Mouse (Mus musculus) hindbrain, postnatal 0 days (tissue): ENCODE results near the gene Lin7b. TPM values are rescaled to one million over a fixed set of nuclear protein-coding genes. Genes with fewer than 3 reads are reported as not detected.
"Not testable (repeated sequence)": the region's sequence is repeated elsewhere in the genome, so short reads cannot be mapped to it uniquely, and the experiment has no call there.

ENCODE experiments used
- ATAC-seq: fragments of 200-750 bp; cut with Nextera tagmentation; 2 replicates; pipeline ENCODE4 v1.8.0; 2017; ENCODE audit warnings: mild to moderate bottlenecking, moderate TSS enrichment, moderate library complexity
- DNase-seq: peaks from one replicate; pipeline ENCODE4 v3.0.0-alpha.2; 2015; ENCODE audit warnings: low spot score
- H3K27ac ChIP-seq: fragments of 300-500 bp; sonication (generic); 2 replicates; pipeline ENCODE4 v1.5.1; 2014; ENCODE audit warnings: mild to moderate bottlenecking
- H3K27me3 ChIP-seq: fragments of 300-500 bp; sonication (generic); 2 replicates; pipeline ENCODE4 v1.6.1; 2014; ENCODE audit warnings: low read length, mixed read lengths; ENCODE audit not compliant: insufficient read depth
- H3K36me3 ChIP-seq: fragments of 300-500 bp; sonication (generic); 2 replicates; pipeline ENCODE4 v1.6.1; 2014; ENCODE audit warnings: low read length, mixed read lengths; ENCODE audit not compliant: insufficient read depth
- H3K4me1 ChIP-seq: fragments of 300-500 bp; sonication (generic); 2 replicates; pipeline ENCODE4 v1.6.1; 2014; ENCODE audit warnings: antibody characterized with exemption, low read length, mixed read lengths; ENCODE audit not compliant: insufficient read depth
- H3K4me2 ChIP-seq: fragments of 300-500 bp; sonication (generic); 2 replicates; pipeline ENCODE4 v1.6.1; 2014; ENCODE audit warnings: low read depth, mild to moderate bottlenecking, low read length, moderate library complexity, mixed read lengths
- H3K4me3 ChIP-seq: fragments of 300-500 bp; sonication (generic); 2 replicates; pipeline ENCODE4 v1.5.1; 2014; ENCODE audit warnings: low read length
- H3K9ac ChIP-seq: fragments of 300-500 bp; sonication (generic); replicated peaks from 2 replicates; pipeline ENCODE4 v1.6.1; 2014; ENCODE audit warnings: mild to moderate bottlenecking, low read length, moderate library complexity, mixed read lengths
- H3K9me3 ChIP-seq: fragments of 300-500 bp; sonication (generic); 2 replicates; pipeline ENCODE4 v1.6.1; 2016; ENCODE audit warnings: low read length, mixed read lengths
- CTCF ChIP-seq: IDR thresholded peaks from 2 replicates; pipeline ENCODE4 v1.5.1; 2016; ENCODE audit warnings: antibody characterized with exemption, control low read depth, low read depth
- WGBS: fragments of 180-500 bp; shearing (Covaris S2); extraction: QIAGEN DNeasy Blood & Tissue Kit; methylation state at CpG from one replicate; pipeline ENCODE4 v1.1.7; 2014; 5-methylcytosine and 5-hydroxymethylcytosine counted together
- polyA plus RNA-seq: library from polyadenylated mRNA; unstranded; fragments of >200 nt; fragmentation: Nextera tagmentation; extraction: Ambion mirVana; gene quantifications from 2 replicates; pipeline ENCODE4 v1.2.1, GENCODE M21; 2015
- total RNA-seq: library from RNA; depleted of rRNA; stranded (reverse); fragments of >200 nt; gene quantifications from 2 replicates; pipeline ENCODE4 v1.2.3, GENCODE M21; 2014

Gene Lin7b
- total and polyA plus RNA-seq, 2 experiments from 2014 or later: 76.1 to 94.2 TPM

- Histone ChIP-seq H3K4me3 (peak overlapping the region; percentile 77), H3K4me1 (peaks cover 13% of the 10 kb centered on the region), H3K4me2 (peak overlapping the region; percentile 56), H3K27ac (peak overlapping the region; percentile 88), H3K9ac (peak overlapping the region; percentile 37; the same call in 1 of the 2 replicates)
- TF ChIP-seq CTCF: peak; percentile 25; the same call in 1 of the 2 replicates
- not testable (repeated sequence) for H3K36me3 ChIP-seq, DNase-seq, H3K9me3 ChIP-seq, H3K27me3 ChIP-seq
- peak; percentile 16 for ATAC-seq
- WGBS: 0% methylated on average over 3 of the region's 3 CpGs
Observed at GRCm38 (mm10) chr7:45396337-45396775, 26.0 kb upstream of the Lin7b start.

DNA sequence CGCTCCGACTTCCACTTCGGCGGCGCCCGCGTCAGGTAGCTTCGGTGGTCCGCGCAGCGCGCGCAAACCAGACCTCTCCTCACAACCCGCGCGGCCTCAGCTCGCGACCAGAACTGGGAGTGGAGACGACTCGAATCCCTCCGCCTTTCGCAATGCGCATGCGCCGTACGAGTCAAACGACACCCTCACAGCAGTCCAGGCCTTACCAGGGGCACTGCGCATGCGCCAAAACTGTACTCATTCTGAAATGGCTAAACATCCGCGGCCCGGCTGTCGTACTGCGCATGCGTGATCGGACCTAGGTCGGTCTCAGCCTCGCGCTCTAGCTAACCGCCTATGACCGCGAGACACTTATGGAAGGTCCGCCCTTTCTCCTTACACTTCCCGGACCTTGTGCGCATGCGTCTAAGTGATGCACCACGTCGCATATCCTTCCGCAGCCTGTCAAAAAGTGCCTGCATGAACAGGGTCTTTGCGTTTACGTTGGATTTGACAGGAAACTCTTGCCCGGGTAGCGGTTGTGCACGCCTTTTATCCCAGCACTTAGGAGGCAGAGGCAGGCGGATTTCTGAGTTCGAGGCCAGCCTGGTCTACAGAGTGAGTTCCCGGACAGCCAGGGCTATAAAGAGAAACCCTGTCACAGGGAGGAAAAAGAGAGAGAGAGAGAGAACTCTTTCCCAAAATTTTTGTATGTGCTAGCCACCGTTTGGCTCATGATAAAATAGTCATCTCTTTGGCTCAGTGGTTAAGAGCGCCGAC lies 25.4 kb upstream of the Lin7b start, which contains the start of gene Snrnp70:
Snrnp70 (minus strand) TSS at position 165 of the 759 bp plus-strand sequence.
- Histone ChIP-seq H3K36me3 (peaks cover 9% of the 10 kb centered on the region; the same call in 1 of the 2 replicates), H3K27me3 (no peaks in the 10 kb centered on the region), H3K9ac (peak within 1 kb of the TSS; percentile 83), H3K4me2 (peak within 1 kb of the TSS; percentile 98), H3K4me1 (peaks cover 13% of the 10 kb centered on the region), H3K4me3 (peak within 1 kb of the TSS; percentile 77), H3K27ac (peak within 1 kb of the TSS; percentile 99), H3K9me3 (no peaks in the 10 kb centered on the region)
- DNase-seq (peak; percentile 100), ATAC-seq (peak; percentile 97)
- TF ChIP-seq CTCF: no peak
- 2% methylated on average over 60 of the region's 60 CpGs for WGBS

DNA sequence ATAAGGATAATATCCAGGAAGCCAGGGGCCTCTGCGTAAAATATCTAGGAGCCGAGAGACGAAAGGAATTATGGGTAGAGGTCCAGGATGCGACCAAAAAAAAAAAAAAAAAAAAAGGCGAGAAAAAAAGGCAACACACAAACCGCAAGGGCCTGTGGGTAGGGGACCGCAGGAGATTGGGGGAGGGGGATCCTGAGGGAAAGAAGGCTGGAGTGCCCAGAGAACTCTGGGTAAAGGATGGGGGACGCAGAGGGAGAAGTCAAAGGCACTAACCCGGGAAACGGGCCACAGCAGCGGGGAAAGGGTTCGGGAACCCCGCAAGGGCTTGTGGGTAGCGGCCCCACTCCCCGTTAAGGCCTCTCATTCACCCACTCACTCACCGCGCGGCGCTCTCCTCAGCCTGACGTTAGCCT lies 24.8 kb upstream of the Lin7b start:
- ATAC-seq (peak; percentile 66), DNase-seq (peak; percentile 83)
- Histone ChIP-seq H3K9me3 (no peaks in the 10 kb centered on the region), H3K27ac (peak overlapping the region; percentile 99), H3K4me3 (peak overlapping the region; percentile 77), H3K9ac (peak overlapping the region; percentile 83), H3K4me2 (peak overlapping the region; percentile 98), H3K4me1 (peaks cover 13% of the 10 kb centered on the region), H3K36me3 (peaks cover 15% of the 10 kb centered on the region; the same call in 1 of the 2 replicates), H3K27me3 (no peaks in the 10 kb centered on the region)
- no peak for TF ChIP-seq CTCF
- under 1% methylated on average over 17 of the region's 20 CpGs for WGBS

GRCm38 (mm10) chr7:45386077-45386476 lies 15.7 kb upstream of the Lin7b start:
- Histone ChIP-seq H3K9me3 (no peaks in the 10 kb centered on the region), H3K9ac (no peak overlapping the region), H3K27ac (no peak overlapping the region), H3K27me3 (no peaks in the 10 kb centered on the region), H3K4me1 (no peaks in the 10 kb centered on the region), H3K4me3 (no peak overlapping the region), H3K4me2 (no peak overlapping the region), H3K36me3 (peaks cover 95% of the 10 kb centered on the region)
- no peak for ATAC-seq
- peak; percentile 35 for TF ChIP-seq CTCF
- peak; percentile 20 for DNase-seq
- 97% methylated on average over 3 of the region's 3 CpGs for WGBS

DNA sequence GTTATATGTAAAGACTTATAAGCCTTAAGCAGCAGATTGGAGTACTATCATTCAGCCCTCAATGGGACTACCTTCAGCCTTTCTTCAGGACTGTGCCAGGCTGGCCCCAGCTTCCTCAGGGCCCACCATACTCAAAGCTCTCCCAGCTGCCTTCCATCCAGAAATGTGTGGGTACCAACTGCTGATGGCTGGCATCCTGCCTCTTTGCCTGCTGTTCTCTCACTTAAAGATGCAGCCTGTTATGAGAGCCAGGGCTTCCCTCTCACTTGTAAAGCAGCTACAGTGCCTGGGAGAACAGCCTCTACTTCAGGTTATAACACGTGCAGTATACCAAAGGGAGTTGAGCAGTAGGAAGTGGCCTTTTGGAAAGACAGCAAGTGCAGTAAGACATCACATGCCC lies 5.7 kb upstream of the Lin7b start:
- H3K4me3 ChIP-seq: no peak overlapping the region
- H3K4me2 ChIP-seq: no peak overlapping the region
- WGBS: 84% methylated on average over 1 of the region's 1 CpGs
- H3K9ac ChIP-seq: no peak overlapping the region
- H3K36me3 ChIP-seq: peaks cover 46% of the 10 kb centered on the region
- ATAC-seq: no peak
- no peak overlapping the region for H3K27ac ChIP-seq
- no peak for TF ChIP-seq CTCF
- no peaks in the 10 kb centered on the region for H3K27me3 ChIP-seq
- no peaks in the 10 kb centered on the region for H3K9me3 ChIP-seq
- H3K4me1 ChIP-seq: no peaks in the 10 kb centered on the region
- no peak for DNase-seq

DNA sequence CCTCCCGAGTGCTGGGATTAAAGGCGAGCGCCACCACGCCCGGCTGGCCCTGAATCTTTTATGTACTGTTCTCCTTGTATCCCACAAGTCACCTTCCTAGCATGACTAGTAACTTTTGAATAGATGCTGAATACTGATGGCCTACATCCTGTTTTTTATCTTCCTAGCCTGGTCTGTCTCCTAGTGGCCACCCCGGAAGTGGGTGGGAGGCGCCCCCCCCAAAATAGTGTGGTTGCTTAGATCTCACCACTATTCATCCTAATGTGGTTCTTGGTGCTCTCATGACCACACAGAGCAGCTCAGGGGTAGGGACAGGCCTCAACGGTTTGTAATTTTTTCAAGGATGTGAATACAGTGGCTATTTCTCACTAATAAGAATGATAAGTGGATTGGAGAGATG lies 4.2 kb upstream of the Lin7b start:
- no peak for TF ChIP-seq CTCF
- ATAC-seq (no peak), DNase-seq (no peak)
- no peaks in the 10 kb centered on the region for H3K9me3 ChIP-seq
- H3K27me3 ChIP-seq: no peaks in the 10 kb centered on the region
- H3K4me1 ChIP-seq: peaks cover 4% of the 10 kb centered on the region; the same call in 1 of the 2 replicates
- WGBS: 96% methylated on average over 8 of the region's 8 CpGs
- no peak overlapping the region for H3K4me3 ChIP-seq
- H3K9ac ChIP-seq: no peak overlapping the region
- no peak overlapping the region for H3K4me2 ChIP-seq
- H3K36me3 ChIP-seq: peaks cover 34% of the 10 kb centered on the region
- no peak overlapping the region for H3K27ac ChIP-seq

GRCm38 (mm10) chr7:45372371-45372770 lies 2.0 kb upstream of the Lin7b start:
- Histone ChIP-seq H3K4me2 (no peak overlapping the region), H3K27ac (no peak overlapping the region), H3K4me3 (no peak overlapping the region), H3K9me3 (no peaks in the 10 kb centered on the region), H3K27me3 (no peaks in the 10 kb centered on the region), H3K4me1 (peaks cover 4% of the 10 kb centered on the region; the same call in 1 of the 2 replicates), H3K9ac (no peak overlapping the region), H3K36me3 (peaks cover 21% of the 10 kb centered on the region)
- no peak for TF ChIP-seq CTCF
- no peak for ATAC-seq
- no peak for DNase-seq
- WGBS: 82% methylated on average over 5 of the region's 5 CpGs
